Mouse (Mus musculus) heart, postnatal 0 days (tissue): ENCODE data around the gene Pttg1. TPM values are rescaled to one million over a fixed set of nuclear protein-coding genes. Genes with fewer than 3 reads are reported as not detected.

ENCODE experiments used
- ATAC-seq: fragments of 200-750 bp; cut with Nextera tagmentation; 2 replicates; pipeline ENCODE4 v1.8.0; 2017; ENCODE audit warnings: low read depth, moderate number of reproducible peaks, moderate library complexity; ENCODE audit not compliant: insufficient read depth
- DNase-seq: peaks from one replicate; pipeline ENCODE4 v3.0.0-alpha.2; 2016; ENCODE audit warnings: low spot score
- H3K27ac ChIP-seq: fragments of 300-500 bp; sonication (generic); 2 replicates; pipeline ENCODE4 v1.5.1; 2014; ENCODE audit warnings: low read depth, mild to moderate bottlenecking
- H3K27me3 ChIP-seq: fragments of 300-500 bp; sonication (generic); 2 replicates; pipeline ENCODE4 v1.6.1; 2014; ENCODE audit warnings: low read length, mixed read lengths; ENCODE audit not compliant: control insufficient read depth, insufficient read depth
- H3K36me3 ChIP-seq: fragments of 300-500 bp; sonication (generic); replicated peaks from 2 replicates; pipeline ENCODE4 v1.6.1; 2014; ENCODE audit warnings: low read length, mixed read lengths; ENCODE audit not compliant: control insufficient read depth, insufficient read depth
- H3K4me1 ChIP-seq: fragments of 300-500 bp; sonication (generic); 2 replicates; pipeline ENCODE4 v1.6.1; 2014; ENCODE audit warnings: antibody characterized with exemption; ENCODE audit not compliant: control insufficient read depth, insufficient read depth
- H3K4me2 ChIP-seq: fragments of 300-500 bp; sonication (generic); 2 replicates; pipeline ENCODE4 v1.6.1; 2014; ENCODE audit warnings: low read depth, mild to moderate bottlenecking, low read length, moderate library complexity
- H3K4me3 ChIP-seq: fragments of 300-500 bp; sonication (generic); 2 replicates; pipeline ENCODE4 v1.5.1; 2014; ENCODE audit warnings: low read depth, low read length
- H3K9ac ChIP-seq: fragments of 300-500 bp; sonication (generic); replicated peaks from 2 replicates; pipeline ENCODE4 v1.6.1; 2014; ENCODE audit warnings: low read depth, low read length, mixed read lengths
- H3K9me3 ChIP-seq: fragments of 300-500 bp; sonication (generic); replicated peaks from 2 replicates; pipeline ENCODE4 v1.6.1; 2016; ENCODE audit warnings: low read length; ENCODE audit not compliant: control insufficient read depth
- CTCF ChIP-seq: IDR thresholded peaks from 2 replicates; pipeline ENCODE4 v1.5.1; 2016; ENCODE audit warnings: antibody characterized with exemption, control low read depth, low read depth
- EP300 ChIP-seq: IDR thresholded peaks from 2 replicates; pipeline ENCODE4 v1.6.1; 2016; ENCODE audit warnings: antibody characterized with exemption, low read depth
- WGBS: fragments of 180-500 bp; shearing (Covaris S2); extraction: QIAGEN DNeasy Blood & Tissue Kit; methylation state at CpG from one replicate; pipeline ENCODE4 v1.1.7; 2014; 5-methylcytosine and 5-hydroxymethylcytosine counted together
- polyA plus RNA-seq: library from polyadenylated mRNA; unstranded; fragments of >200 nt; fragmentation: Nextera tagmentation; extraction: Ambion mirVana; gene quantifications from 2 replicates; pipeline ENCODE4 v1.2.1, GENCODE M21; 2015
- total RNA-seq: library from RNA; depleted of rRNA; stranded (reverse); fragments of >200 nt; gene quantifications from 2 replicates; pipeline ENCODE4 v1.2.3, GENCODE M21; 2014; ENCODE audit warnings: low replicate concordance

Pttg1 gene
- total and polyA plus RNA-seq, 2 experiments from 2014 or later: 78.1 to 190 TPM

- 18% methylated on average over 5 of the region's 5 CpGs for WGBS
- peak; percentile 47; the same call in 1 of the 2 replicates for ATAC-seq
These were observed 44.1 kb upstream of the Pttg1 start for GRCm38 (mm10) chr11:43470118-43470517.

DNA sequence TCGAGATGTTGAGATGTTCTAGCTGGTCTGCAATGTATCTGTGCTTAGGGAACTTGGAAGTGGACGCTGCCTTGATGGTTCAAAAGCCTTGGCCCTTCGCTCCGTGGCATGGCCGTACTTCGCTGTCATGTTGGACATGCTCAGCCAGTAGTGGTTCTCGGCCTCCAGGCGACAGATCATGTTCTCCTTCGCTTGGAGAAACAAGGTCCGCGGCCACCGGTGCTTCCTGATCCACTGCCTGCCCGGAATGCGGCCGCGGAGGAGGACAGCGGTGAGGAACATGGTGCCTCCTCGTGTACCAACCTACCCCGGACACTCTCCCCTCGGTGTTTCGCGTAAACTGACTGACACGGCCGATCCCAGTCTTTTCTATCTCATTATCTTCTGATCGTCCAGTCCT lies 37.2 kb upstream of the Pttg1 start:
- no peak for DNase-seq
- ATAC-seq: no peak
- no peaks in the 10 kb centered on the region for H3K4me1 ChIP-seq
- H3K9me3 ChIP-seq: no peaks in the 10 kb centered on the region
- H3K36me3 ChIP-seq: no peaks in the 10 kb centered on the region
- WGBS: 89% methylated on average over 25 of the region's 25 CpGs
- no peak overlapping the region for H3K9ac ChIP-seq
- H3K4me3 ChIP-seq: no peak overlapping the region
- no peak overlapping the region for H3K27ac ChIP-seq
- H3K27me3 ChIP-seq: no peaks in the 10 kb centered on the region
- TF ChIP-seq EP300: no peak
- no peak for TF ChIP-seq CTCF
- no peak overlapping the region for H3K4me2 ChIP-seq

More at GRCm38 (mm10) chr11:43470118-43470517, 44.1 kb upstream of the Pttg1 start:
- Histone ChIP-seq H3K27ac (peak overlapping the region; percentile 69), H3K4me2 (peak overlapping the region; percentile 28; the same call in 1 of the 2 replicates), H3K4me1 (peaks cover 14% of the 10 kb centered on the region; the same call in 1 of the 2 replicates), H3K27me3 (no peaks in the 10 kb centered on the region), H3K9me3 (no peaks in the 10 kb centered on the region), H3K9ac (no peak overlapping the region), H3K36me3 (no peaks in the 10 kb centered on the region), H3K4me3 (no peak overlapping the region)
- TF ChIP-seq CTCF (no peak), EP300 (no peak)
- DNase-seq: peak; percentile 58

- Histone ChIP-seq H3K4me2 (no peak overlapping the region), H3K4me1 (no peaks in the 10 kb centered on the region), H3K4me3 (no peak overlapping the region), H3K9ac (no peak overlapping the region), H3K9me3 (no peaks in the 10 kb centered on the region), H3K36me3 (peaks cover 2% of the 10 kb centered on the region; the same call in 1 of the 2 replicates), H3K27me3 (no peaks in the 10 kb centered on the region), H3K27ac (no peak overlapping the region)
- WGBS: 62% methylated on average over 2 of the region's 2 CpGs
- DNase-seq (no peak), ATAC-seq (no peak)
- TF ChIP-seq CTCF (peak; percentile 40), EP300 (no peak)
These were observed 26.2 kb upstream of the Pttg1 start for GRCm38 (mm10) chr11:43452266-43452665.

DNA sequence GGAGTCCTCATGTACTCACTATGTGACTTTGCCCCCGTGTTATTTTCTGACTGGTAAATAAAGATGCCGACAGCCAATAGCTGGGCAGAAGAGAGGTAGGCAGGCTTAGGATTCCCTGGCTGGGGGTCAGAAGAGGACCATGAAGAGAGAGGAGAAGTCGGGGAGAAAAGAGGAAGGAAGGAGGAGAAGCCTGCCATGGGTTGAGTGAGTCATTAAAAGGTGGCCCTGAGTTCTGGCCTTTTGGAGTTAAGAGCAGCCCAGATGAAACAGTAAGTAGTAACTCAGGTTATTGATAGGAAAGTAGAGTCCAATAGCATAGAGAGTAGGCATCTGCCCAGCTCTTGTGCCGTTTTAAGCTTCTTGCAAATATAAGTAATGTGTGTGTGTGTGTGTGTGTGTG lies 25.3 kb upstream of the Pttg1 start:
- TF ChIP-seq EP300 (no peak), CTCF (no peak)
- Histone ChIP-seq H3K4me2 (no peak overlapping the region), H3K9ac (no peak overlapping the region), H3K27me3 (no peaks in the 10 kb centered on the region), H3K4me1 (no peaks in the 10 kb centered on the region), H3K9me3 (no peaks in the 10 kb centered on the region), H3K27ac (no peak overlapping the region), H3K4me3 (no peak overlapping the region), H3K36me3 (peaks cover 12% of the 10 kb centered on the region)
- ATAC-seq: no peak
- DNase-seq: no peak
- 57% methylated on average over 4 of the region's 4 CpGs for whole genome bisulfite sequencing

DNA sequence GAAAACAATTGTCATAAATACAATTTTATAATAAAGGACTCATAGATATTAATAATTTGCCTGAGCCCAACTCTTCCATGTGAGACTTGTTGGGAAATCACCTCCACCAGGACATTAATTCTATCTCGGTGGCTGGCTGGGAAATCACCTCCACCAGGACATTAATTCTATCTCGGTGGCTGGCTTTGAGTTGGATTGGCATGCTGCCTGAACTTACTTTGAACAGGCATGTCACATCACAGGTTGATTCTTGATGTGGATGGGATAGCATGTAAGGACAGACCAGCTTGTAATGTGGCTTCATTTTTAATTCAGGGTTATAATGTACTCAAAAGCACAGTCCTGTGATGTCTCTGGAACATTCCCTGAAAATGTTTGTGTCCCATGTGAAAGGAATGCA lies 23.9 kb upstream of the Pttg1 start:
- Histone ChIP-seq H3K4me1 (no peaks in the 10 kb centered on the region), H3K27me3 (no peaks in the 10 kb centered on the region), H3K4me2 (no peak overlapping the region), H3K27ac (no peak overlapping the region), H3K4me3 (no peak overlapping the region), H3K36me3 (peaks cover 26% of the 10 kb centered on the region), H3K9ac (no peak overlapping the region), H3K9me3 (no peaks in the 10 kb centered on the region)
- WGBS: 53% methylated on average over 2 of the region's 2 CpGs
- no peak for ATAC-seq
- TF ChIP-seq EP300 (no peak), CTCF (no peak)
- DNase-seq: no peak

GRCm38 (mm10) chr11:43443183-43443582 lies 17.1 kb upstream of the Pttg1 start:
- TF ChIP-seq CTCF: no peak
- TF ChIP-seq EP300: no peak
- no peaks in the 10 kb centered on the region for H3K4me1 ChIP-seq
- no peak overlapping the region for H3K4me2 ChIP-seq
- H3K27me3 ChIP-seq: no peaks in the 10 kb centered on the region
- no peak overlapping the region for H3K9ac ChIP-seq
- no peak overlapping the region for H3K4me3 ChIP-seq
- no peaks in the 10 kb centered on the region for H3K9me3 ChIP-seq
- no peak overlapping the region for H3K27ac ChIP-seq
- no peak for ATAC-seq
- 91% methylated on average over 13 of the region's 13 CpGs for whole genome bisulfite sequencing
- no peak for DNase-seq
- peaks cover 92% of the 10 kb centered on the region for H3K36me3 ChIP-seq
